Mouse (Mus musculus) liver, postnatal 0 days (tissue): ENCODE results near the gene Mok. TPM values are rescaled to one million over a fixed set of nuclear protein-coding genes. Genes with fewer than 3 reads are reported as not detected.
A peak's percentile ranks its signal among the peaks of the same experiment; 100 is the strongest.

Experiments used
- ATAC-seq: fragments of 200-750 bp; cut with Nextera tagmentation; 2 replicates; pipeline ENCODE4 v1.8.0; 2017; ENCODE audit warnings: mild to moderate bottlenecking, moderate library complexity
- DNase-seq: peaks from one replicate; pipeline ENCODE4 v3.0.0-alpha.2; 2016
- H3K27ac ChIP-seq: fragments of 300-500 bp; sonication (generic); 2 replicates; pipeline ENCODE4 v1.5.1; 2014; ENCODE audit warnings: antibody characterized with exemption, moderate library complexity, mild to moderate bottlenecking, low read depth
- H3K27me3 ChIP-seq: fragments of 300-500 bp; sonication (generic); 2 replicates; pipeline ENCODE4 v1.6.1; 2014; ENCODE audit warnings: low read length, control low read depth, mixed read lengths; ENCODE audit not compliant: insufficient read depth
- H3K36me3 ChIP-seq: fragments of 300-500 bp; sonication (generic); replicated peaks from 2 replicates; pipeline ENCODE4 v1.6.1; 2014; ENCODE audit warnings: mild to moderate bottlenecking, control low read depth, low read length, moderate library complexity, mixed read lengths; ENCODE audit not compliant: insufficient read depth
- H3K4me1 ChIP-seq: fragments of 300-500 bp; sonication (generic); 2 replicates; pipeline ENCODE4 v1.6.1; 2014; ENCODE audit warnings: antibody characterized with exemption, mild to moderate bottlenecking, control low read depth; ENCODE audit not compliant: insufficient read depth
- H3K4me2 ChIP-seq: fragments of 300-500 bp; sonication (generic); 2 replicates; pipeline ENCODE4 v1.6.1; 2014; ENCODE audit warnings: low read depth, mild to moderate bottlenecking, low read length, moderate library complexity, mixed read lengths
- H3K4me3 ChIP-seq: fragments of 300-500 bp; sonication (generic); 2 replicates; pipeline ENCODE4 v1.5.1; 2014; ENCODE audit warnings: low read depth, low read length
- H3K9ac ChIP-seq: fragments of 300-500 bp; sonication (generic); replicated peaks from 2 replicates; pipeline ENCODE4 v1.6.1; 2014; ENCODE audit warnings: mild to moderate bottlenecking, moderate library complexity
- H3K9me3 ChIP-seq: fragments of 300-500 bp; sonication (generic); 2 replicates; pipeline ENCODE4 v1.6.1; 2016; ENCODE audit warnings: mild to moderate bottlenecking, control low read depth, low read length, mixed read lengths
- CTCF ChIP-seq: sonication (generic); IDR thresholded peaks from 2 replicates; pipeline ENCODE4 v1.5.1; 2016; ENCODE audit warnings: antibody characterized with exemption, low read depth
- EP300 ChIP-seq: IDR thresholded peaks from 2 replicates; pipeline ENCODE4 v1.6.1; 2016; ENCODE audit warnings: antibody characterized with exemption, low read depth, mild to moderate bottlenecking
- WGBS: fragments of 180-500 bp; shearing (Covaris S2); extraction: QIAGEN DNeasy Blood & Tissue Kit; methylation state at CpG from one replicate; pipeline ENCODE4 v1.1.7; 2014; ENCODE audit not compliant: insufficient replicate concordance; 5-methylcytosine and 5-hydroxymethylcytosine counted together
- polyA plus RNA-seq: library from polyadenylated mRNA; unstranded; fragments of >200 nt; fragmentation: Nextera tagmentation; extraction: Ambion mirVana; gene quantifications from 2 replicates; pipeline ENCODE4 v1.2.1, GENCODE M21; 2015

Mok gene
- polyA plus RNA-seq, 1 experiment from 2014 or later = 0.29 TPM

- H3K4me3 ChIP-seq = no peak overlapping the region
- H3K4me2 ChIP-seq = no peak overlapping the region
- H3K9me3 ChIP-seq = no peaks in the 10 kb centered on the region
- WGBS = 80% methylated on average over 3 of the region's 3 CpGs
- no peaks in the 10 kb centered on the region for H3K36me3 ChIP-seq
- H3K27ac ChIP-seq = no peak overlapping the region
- peak; percentile 53 for TF ChIP-seq CTCF
- no peak for TF ChIP-seq EP300
- ATAC-seq (no peak), DNase-seq (no peak)
- no peak overlapping the region for H3K9ac ChIP-seq
- no peaks in the 10 kb centered on the region for H3K4me1 ChIP-seq
- H3K27me3 ChIP-seq = no peaks in the 10 kb centered on the region
Measured at GRCm38 (mm10) chr12:110806301-110806970, 34.3 kb downstream of the Mok start.

- Histone ChIP-seq H3K9me3 (no peaks in the 10 kb centered on the region), H3K4me2 (no peak overlapping the region), H3K27ac (no peak overlapping the region), H3K9ac (no peak overlapping the region), H3K36me3 (no peaks in the 10 kb centered on the region), H3K4me1 (no peaks in the 10 kb centered on the region), H3K4me3 (no peak overlapping the region), H3K27me3 (no peaks in the 10 kb centered on the region)
- WGBS = 59% methylated on average over 10 of the region's 10 CpGs
- ATAC-seq = 0 out of 2 replicates have a peak, but pooled peaks have one; percentile 35
- TF ChIP-seq EP300 (no peak), CTCF (no peak)
- no peak for DNase-seq
Measured at GRCm38 (mm10) chr12:110804261-110804660, 36.5 kb downstream of the Mok start.

DNA sequence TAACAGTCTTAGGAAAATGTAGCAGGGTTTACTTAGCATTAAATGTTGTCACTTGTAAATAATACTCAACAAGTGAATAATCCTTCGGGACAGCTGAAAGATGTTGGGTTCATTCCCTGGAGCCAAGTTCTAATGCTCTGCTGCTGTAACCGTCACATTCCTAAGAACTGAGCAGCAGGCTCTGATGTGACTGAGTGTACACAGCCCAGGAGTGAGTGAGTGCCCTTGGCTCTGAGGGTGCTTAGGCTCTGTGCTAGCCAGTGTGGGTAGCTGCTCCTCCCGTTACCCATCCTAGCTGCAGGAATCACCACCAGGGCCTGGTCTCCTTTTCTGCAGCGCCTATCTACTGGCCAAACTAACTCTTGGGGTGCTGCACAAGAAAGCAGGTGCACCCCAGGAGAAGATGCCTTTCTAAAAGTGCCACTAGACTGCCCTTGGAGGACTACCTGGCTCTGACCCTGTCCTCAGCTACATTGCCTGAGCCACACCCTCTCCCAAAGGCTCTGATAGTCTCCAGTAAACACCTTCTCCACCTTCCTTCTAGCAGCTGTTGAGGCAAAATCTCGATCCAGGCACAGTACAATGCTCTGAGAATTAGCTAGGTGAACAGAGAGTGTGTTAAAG is 38.0 kb downstream of the Mok start:
- no peak for ATAC-seq
- Histone ChIP-seq H3K4me3 (no peak overlapping the region), H3K9ac (no peak overlapping the region), H3K4me2 (no peak overlapping the region), H3K27ac (no peak overlapping the region), H3K27me3 (no peaks in the 10 kb centered on the region), H3K9me3 (no peaks in the 10 kb centered on the region), H3K36me3 (no peaks in the 10 kb centered on the region), H3K4me1 (no peaks in the 10 kb centered on the region)
- DNase-seq = no peak
- 87% methylated on average over 5 of the region's 5 CpGs for WGBS
- TF ChIP-seq CTCF (no peak), EP300 (no peak)

DNA sequence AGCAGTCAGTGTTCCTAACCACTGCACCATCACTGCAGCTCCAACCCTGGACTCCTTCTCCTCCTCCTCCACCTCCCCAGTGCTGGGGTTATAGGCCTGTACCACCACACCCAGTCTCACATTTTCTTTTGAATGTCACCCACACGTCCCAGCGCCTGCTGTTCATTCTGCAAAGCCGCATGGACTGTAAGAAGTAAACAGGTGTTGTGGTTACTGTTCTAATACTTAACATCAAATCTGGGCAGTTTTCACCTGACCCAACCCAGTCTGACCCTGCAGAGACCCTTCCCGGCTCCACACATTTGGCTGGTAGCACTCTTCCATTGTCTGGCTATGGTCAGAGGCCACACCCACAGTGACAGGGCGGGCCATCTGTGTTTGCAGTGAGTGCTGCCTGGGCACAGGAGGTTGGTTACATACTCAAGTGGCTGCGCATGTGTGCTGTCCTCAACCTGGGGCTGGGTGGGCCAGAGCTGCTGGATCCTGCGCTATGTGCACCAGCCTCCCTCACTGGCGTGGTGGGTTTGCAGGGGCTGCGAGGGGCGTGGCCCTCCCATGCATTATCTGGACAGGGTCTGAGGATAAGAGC is 38.8 kb downstream of the Mok start:
- TF ChIP-seq CTCF = no peak
- no peak for TF ChIP-seq EP300
- H3K27ac ChIP-seq = no peak overlapping the region
- no peak overlapping the region for H3K4me3 ChIP-seq
- no peak overlapping the region for H3K9ac ChIP-seq
- no peaks in the 10 kb centered on the region for H3K27me3 ChIP-seq
- no peaks in the 10 kb centered on the region for H3K4me1 ChIP-seq
- no peaks in the 10 kb centered on the region for H3K36me3 ChIP-seq
- no peak overlapping the region for H3K4me2 ChIP-seq
- no peak for ATAC-seq
- H3K9me3 ChIP-seq = no peaks in the 10 kb centered on the region
- 79% methylated on average over 10 of the region's 10 CpGs for WGBS
- DNase-seq = no peak

GRCm38 (mm10) chr12:110799226-110799625 is 41.5 kb downstream of the Mok start:
- 86% methylated on average over 4 of the region's 4 CpGs for WGBS
- Histone ChIP-seq H3K4me3 (no peak overlapping the region), H3K27ac (no peak overlapping the region), H3K4me2 (no peak overlapping the region), H3K4me1 (no peaks in the 10 kb centered on the region), H3K27me3 (no peaks in the 10 kb centered on the region), H3K36me3 (no peaks in the 10 kb centered on the region), H3K9ac (no peak overlapping the region), H3K9me3 (no peaks in the 10 kb centered on the region)
- DNase-seq = no peak
- TF ChIP-seq CTCF (no peak), EP300 (no peak)
- no peak for ATAC-seq

DNA sequence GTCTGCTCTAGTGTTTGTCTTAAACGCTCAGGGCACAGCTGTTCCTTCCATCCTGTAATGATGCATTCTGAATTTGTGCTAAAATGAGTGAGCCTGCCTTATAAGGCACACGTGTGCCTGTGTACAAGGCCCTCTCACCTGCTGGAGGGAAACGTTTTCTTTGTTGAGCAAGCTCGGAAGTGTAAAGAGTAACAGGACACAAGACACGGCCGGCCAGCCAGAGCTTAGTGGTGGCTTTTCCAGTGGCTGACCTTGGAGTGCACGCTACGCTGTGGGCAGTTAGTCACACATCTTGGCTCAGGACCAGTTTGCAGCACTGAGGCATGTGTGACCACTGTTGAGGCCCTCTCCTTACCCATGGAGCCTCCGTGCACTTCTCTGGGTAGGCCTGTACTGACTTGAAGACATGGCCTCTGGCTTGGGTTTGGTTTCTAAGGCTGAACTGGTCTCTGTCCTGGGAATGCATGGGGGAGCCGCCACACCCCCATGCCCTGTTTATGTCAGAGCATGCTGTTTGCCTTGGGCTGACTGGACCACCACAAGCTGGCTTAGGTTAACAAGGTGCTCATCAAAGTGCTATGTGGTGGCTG is 42.8 kb downstream of the Mok start:
- Histone ChIP-seq H3K9me3 (no peaks in the 10 kb centered on the region), H3K27me3 (no peaks in the 10 kb centered on the region), H3K9ac (no peak overlapping the region), H3K4me2 (no peak overlapping the region), H3K4me3 (no peak overlapping the region), H3K4me1 (no peaks in the 10 kb centered on the region), H3K27ac (no peak overlapping the region), H3K36me3 (no peaks in the 10 kb centered on the region)
- TF ChIP-seq EP300 (no peak), CTCF (no peak)
- ATAC-seq (peak; percentile 55), DNase-seq (no peak)
- 67% methylated on average over 10 of the region's 10 CpGs for WGBS
